Mouse (Mus musculus) G1E-ER4 (cell line): ENCODE results near the gene Tmem145. TPM values are rescaled to one million over a fixed set of nuclear protein-coding genes. Genes with fewer than 3 reads are reported as not detected.
A peak's percentile ranks its signal among the peaks of the same experiment; 100 is the strongest.

Experiments
- GATA1 ChIP-seq: IDR thresholded peaks from one replicate; pipeline ENCODE4 v1.8.0; 2012; ENCODE audit warnings: low read length, inconsistent platforms
- polyA plus RNA-seq: library from polyadenylated mRNA; stranded (reverse); fragments of >175 nt; gene quantifications from 2 replicates; pipeline ENCODE4 v1.2.3, GENCODE M21; 2012

Gene Tmem145
- polyA plus RNA-seq, 1 experiment: 0.06 TPM

GRCm38 (mm10) chr7:25272445-25273258, 33.3 kb upstream of the Tmem145 start:
- no peak for TF ChIP-seq GATA1

- peak; percentile 87 for TF ChIP-seq GATA1
Observed at GRCm38 (mm10) chr7:25273259-25274241, 32.4 kb upstream of the Tmem145 start.

- no peak for TF ChIP-seq GATA1
Observed at GRCm38 (mm10) chr7:25274571-25274970, 31.3 kb upstream of the Tmem145 start.

GRCm38 (mm10) chr7:25274996-25275395, 30.9 kb upstream of the Tmem145 start:
- no peak for TF ChIP-seq GATA1

- TF ChIP-seq GATA1: no peak
Observed at GRCm38 (mm10) chr7:25275555-25276298, 30.2 kb upstream of the Tmem145 start.

GRCm38 (mm10) chr7:25277405-25277804, 28.5 kb upstream of the Tmem145 start:
- TF ChIP-seq GATA1: no peak

- TF ChIP-seq GATA1: no peak
Observed at GRCm38 (mm10) chr7:25277998-25278340, 27.9 kb upstream of the Tmem145 start.

GRCm38 (mm10) chr7:25278341-25279075, 27.4 kb upstream of the Tmem145 start:
- TF ChIP-seq GATA1: no peak

GRCm38 (mm10) chr7:25279076-25279860, 26.6 kb upstream of the Tmem145 start:
- TF ChIP-seq GATA1: no peak

GRCm38 (mm10) chr7:25279861-25280791, 25.8 kb upstream of the Tmem145 start:
- TF ChIP-seq GATA1: no peak

- no peak for TF ChIP-seq GATA1
Observed at GRCm38 (mm10) chr7:25281166-25281733, 24.7 kb upstream of the Tmem145 start.

- TF ChIP-seq GATA1: no peak
Observed at GRCm38 (mm10) chr7:25281734-25282601, 23.9 kb upstream of the Tmem145 start.
